Comparison of ENCODE assay signal across 24 mouse cellular contexts in genomic region chr10:80790761-80791404, GRCm38 (mm10). TPM values are rescaled to one million over a fixed set of nuclear protein-coding genes. Genes with fewer than 3 reads are reported as not detected.
DNase-seq lines count a peak whose midpoint lies in the region; ATAC-seq and TF ChIP-seq lines count a peak whose summit lies in the region.
"Had no signal": no experiment of that assay in that cellular context is flagged by ENCODE, and none has a peak within 500 bp of the region (broad histone marks: within the 10 kb centered on the region; RNA-seq: fewer than 3 reads in every experiment).

No protein-coding gene starts in this region.

- TF ChIP-seq EP300 in heart, postnatal 0 days (IDR thresholded peaks at IDR 0.05; ENCODE audit: low read depth), result no peak

- H3K27me3 ChIP-seq in forebrain, embryonic 10.5 days (ENCODE audit: poor library complexity, severe bottlenecking), result no peaks in the 10 kb centered on the region
- no peaks in the 10 kb centered on the region for H3K27me3 ChIP-seq in forebrain, embryonic 14.5 days (replicated peaks; ENCODE audit: control insufficient read depth, insufficient read depth, low read length)
- no peaks in the 10 kb centered on the region for H3K27me3 ChIP-seq in heart, postnatal 0 days (ENCODE audit: control insufficient read depth, insufficient read depth, low read length)
- no peaks in the 10 kb centered on the region for H3K27me3 ChIP-seq in neural tube, embryonic 12.5 days (replicated peaks)
- H3K27me3 ChIP-seq: forebrain, embryonic 15.5 days; hindbrain, embryonic 13.5 days; kidney, embryonic 15.5 days; limb, embryonic 12.5 days; stomach, embryonic 15.5 days had no signal

- no peaks in the 10 kb centered on the region for H3K9me3 ChIP-seq in forebrain, embryonic 10.5 days
- no peaks in the 10 kb centered on the region for H3K9me3 ChIP-seq in forebrain, embryonic 14.5 days (replicated peaks; ENCODE audit: control insufficient read depth, low read length)
- H3K9me3 ChIP-seq in heart, postnatal 0 days (replicated peaks; ENCODE audit: control insufficient read depth, low read length), result no peaks in the 10 kb centered on the region
- H3K9me3 ChIP-seq in neural tube, embryonic 12.5 days, result no peaks in the 10 kb centered on the region
- H3K9me3 ChIP-seq: embryonic facial prominence, embryonic 10.5 days; forebrain, embryonic 15.5 days; hindbrain, embryonic 13.5 days; kidney, embryonic 15.5 days; limb, embryonic 12.5 days; stomach, embryonic 15.5 days had no signal

- peaks cover 99% of the 10 kb centered on the region for H3K36me3 ChIP-seq in forebrain, embryonic 10.5 days (replicated peaks)
- peaks cover 99% of the 10 kb centered on the region for H3K36me3 ChIP-seq in forebrain, embryonic 14.5 days (ENCODE audit: control insufficient read depth, insufficient read depth, low read length)
- H3K36me3 ChIP-seq in heart, postnatal 0 days (replicated peaks; ENCODE audit: control insufficient read depth, insufficient read depth, low read length), result peaks cover 91% of the 10 kb centered on the region
- peaks cover 97% of the 10 kb centered on the region for H3K36me3 ChIP-seq in neural tube, embryonic 12.5 days

- no peak overlapping the region for H3K4me2 ChIP-seq in forebrain, embryonic 14.5 days (ENCODE audit: low read length)
- no peak overlapping the region for H3K4me2 ChIP-seq in heart, postnatal 0 days (ENCODE audit: low read depth, low read length)
- H3K4me2 ChIP-seq in neural tube, embryonic 12.5 days (replicated peaks), result no peak overlapping the region
- H3K4me2 ChIP-seq: forebrain, embryonic 15.5 days; hindbrain, embryonic 13.5 days; kidney, embryonic 15.5 days; limb, embryonic 12.5 days; stomach, embryonic 15.5 days had no signal

- TF ChIP-seq CTCF in heart, postnatal 0 days (IDR thresholded peaks at IDR 0.05; ENCODE audit: low read depth), result no peak

- DNase-seq in forebrain, embryonic 10.5 days (ENCODE audit: extremely low spot score, low spot score), result no peak
- DNase-seq in forebrain, embryonic 14.5 days (ENCODE audit: low spot score), result no peak
- no peak for DNase-seq in heart, postnatal 0 days (ENCODE audit: low spot score)
- no peak for DNase-seq in heart, postnatal 14 days
- no peak for DNase-seq in neural tube, embryonic 10.5 days (ENCODE audit: extremely low spot score, low spot score)
- no peak for DNase-seq in lung, postnatal 25 days (ENCODE audit: low spot score)
- DNase-seq: gastrocnemius, postnatal 36 days; lung, adult 18-20 months; lung, postnatal 36 days; right cerebral cortex, postnatal 14 days; thymus, adult 2 months had no signal

- 89% methylated on average over 19 of the region's 19 CpGs for WGBS in forebrain, embryonic 10.5 days
- 93% methylated on average over 19 of the region's 19 CpGs for WGBS in forebrain, embryonic 14.5 days
- WGBS in heart, postnatal 0 days, result 73% methylated on average over 19 of the region's 19 CpGs
- WGBS in neural tube, embryonic 12.5 days, result 91% methylated on average over 19 of the region's 19 CpGs

- 0 out of 2 replicates have a peak overlapping the region, but pooled peaks have one; percentile 11 for H3K4me3 ChIP-seq in forebrain, embryonic 10.5 days
- no peak overlapping the region for H3K4me3 ChIP-seq in forebrain, embryonic 14.5 days (ENCODE audit: low read depth, low read length)
- H3K4me3 ChIP-seq in heart, postnatal 0 days (ENCODE audit: low read depth, low read length), result no peak overlapping the region
- no peak overlapping the region for H3K4me3 ChIP-seq in neural tube, embryonic 12.5 days
- H3K4me3 ChIP-seq: embryonic facial prominence, embryonic 10.5 days; forebrain, embryonic 15.5 days; hindbrain, embryonic 13.5 days; kidney, embryonic 15.5 days; limb, embryonic 12.5 days; stomach, embryonic 15.5 days had no signal

- no peak overlapping the region for H3K9ac ChIP-seq in forebrain, embryonic 14.5 days (ENCODE audit: low read length)
- H3K9ac ChIP-seq in heart, postnatal 0 days (replicated peaks; ENCODE audit: low read depth, low read length), result no peak overlapping the region; the same call in 1 of the 2 replicates
- 0 out of 2 replicates have a peak overlapping the region, but pooled peaks have one; percentile 3 for H3K9ac ChIP-seq in neural tube, embryonic 12.5 days
- H3K9ac ChIP-seq: forebrain, embryonic 15.5 days; hindbrain, embryonic 13.5 days; kidney, embryonic 15.5 days; stomach, embryonic 15.5 days had no signal

- intact Hi-C loops in heart, postnatal 14 days (cut with DNase I), result no loop called here

- no peak for ATAC-seq in forebrain, embryonic 14.5 days
- no peak for ATAC-seq in heart, postnatal 0 days (ENCODE audit: insufficient read depth, low read depth)
- no peak for ATAC-seq in neural tube, embryonic 12.5 days (ENCODE audit: low FRiP score, low read depth)
- ATAC-seq: CD4-positive, CD25-positive, alpha-beta regulatory T cell, adult 4 months; forebrain, embryonic 15.5 days had no signal

- peaks cover 5% of the 10 kb centered on the region for H3K4me1 ChIP-seq in forebrain, embryonic 10.5 days
- no peaks in the 10 kb centered on the region for H3K4me1 ChIP-seq in forebrain, embryonic 14.5 days (ENCODE audit: control insufficient read depth, insufficient read depth, low read length)
- H3K4me1 ChIP-seq in heart, postnatal 0 days (ENCODE audit: control insufficient read depth, insufficient read depth), result peaks cover 13% of the 10 kb centered on the region
- H3K4me1 ChIP-seq in neural tube, embryonic 12.5 days, result peaks cover 3% of the 10 kb centered on the region
- H3K4me1 ChIP-seq: limb, embryonic 12.5 days had no signal

- 0 out of 2 replicates have a peak overlapping the region, but pooled peaks have one; percentile 6 for H3K27ac ChIP-seq in forebrain, embryonic 10.5 days
- H3K27ac ChIP-seq in forebrain, embryonic 14.5 days (ENCODE audit: low read depth, low read length), result no peak overlapping the region
- H3K27ac ChIP-seq in heart, postnatal 0 days (ENCODE audit: low read depth), result peak overlapping the region; percentile 4; the same call in 1 of the 2 replicates
- H3K27ac ChIP-seq in neural tube, embryonic 12.5 days, result no peak overlapping the region
- H3K27ac ChIP-seq: embryonic facial prominence, embryonic 10.5 days; forebrain, embryonic 15.5 days; hindbrain, embryonic 13.5 days had no signal

RNA-seq across cellular contexts. Expression of gene Sf3a2, which starts 7.1 kb away (rescaled TPM):
- 110 and 118 TPM in 2 replicates for polyA plus RNA-seq in forebrain, embryonic 10.5 days (2016; fragmentation: Nextera tagmentation; extraction: Ambion mirVana)
- polyA plus RNA-seq in forebrain, embryonic 14.5 days (2014; fragmentation: Nextera tagmentation; extraction: Ambion mirVana), result 66.6 and 71.7 TPM in 2 replicates
- total RNA-seq in heart, postnatal 0 days (2014; rRNA removed; ENCODE audit: low replicate concordance), result 8.8 and 12.7 TPM in 2 replicates
- 25.2 and 26.0 TPM in 2 replicates for polyA plus RNA-seq in heart, postnatal 0 days (2015; fragmentation: Nextera tagmentation; extraction: Ambion mirVana)
- 10 to 100 TPM; 27.0 to 31.6 TPM for total RNA-seq in heart, postnatal 14 days (2021)
- 66.8 and 72.4 TPM in 2 replicates for polyA plus RNA-seq in neural tube, embryonic 12.5 days (2016; fragmentation: Nextera tagmentation; extraction: Ambion mirVana)

RNA-seq across cellular contexts. Expression of gene Plekhj1, which starts 7.5 kb away (rescaled TPM):
- polyA plus RNA-seq in forebrain, embryonic 10.5 days (2016; fragmentation: Nextera tagmentation; extraction: Ambion mirVana), result 196 and 197 TPM in 2 replicates
- polyA plus RNA-seq in forebrain, embryonic 14.5 days (2014; fragmentation: Nextera tagmentation; extraction: Ambion mirVana), result 140 and 143 TPM in 2 replicates
- 29.3 and 50.6 TPM in 2 replicates for total RNA-seq in heart, postnatal 0 days (2014; rRNA removed; ENCODE audit: low replicate concordance)
- 41.8 and 44.4 TPM in 2 replicates for polyA plus RNA-seq in heart, postnatal 0 days (2015; fragmentation: Nextera tagmentation; extraction: Ambion mirVana)
- total RNA-seq in heart, postnatal 14 days (2021), result 10 to 100 TPM; 35.7 to 36.3 TPM
- polyA plus RNA-seq in neural tube, embryonic 12.5 days (2016; fragmentation: Nextera tagmentation; extraction: Ambion mirVana), result 155 TPM in 2 replicates

RNA-seq across cellular contexts. Expression of gene Amh, which starts 14.2 kb away (rescaled TPM):
- polyA plus RNA-seq in forebrain, embryonic 10.5 days (2016; fragmentation: Nextera tagmentation; extraction: Ambion mirVana), result 0.09 TPM in 2 replicates
- polyA plus RNA-seq in forebrain, embryonic 14.5 days (2014; fragmentation: Nextera tagmentation; extraction: Ambion mirVana), result 0.10 TPM in 1 of 2 replicates, not detected in the other
- total RNA-seq in heart, postnatal 0 days (2014; rRNA removed; ENCODE audit: low replicate concordance), result 4.0 TPM in 1 of 2 replicates, not detected in the other
- polyA plus RNA-seq in heart, postnatal 0 days (2015; fragmentation: Nextera tagmentation; extraction: Ambion mirVana), result 0.18 and 0.22 TPM in 2 replicates
- total RNA-seq in heart, postnatal 14 days (2021), result under 1 TPM; 0.56 to 0.65 TPM
- polyA plus RNA-seq in neural tube, embryonic 12.5 days (2016; fragmentation: Nextera tagmentation; extraction: Ambion mirVana), result not detected in 2 replicates
- total RNA-seq: monocyte, adult 5-6 weeks had no signal
- polyA plus RNA-seq: CD4-positive, CD25-positive, alpha-beta regulatory T cell, adult 4 months; intestine, embryonic 14.5 days; kidney, embryonic 15.5 days; limb, embryonic 12.5 days; stomach, embryonic 15.5 days had no signal

RNA-seq across cellular contexts. Expression of gene Jsrp1, which starts 22.4 kb away (rescaled TPM):
- polyA plus RNA-seq in forebrain, embryonic 10.5 days (2016; fragmentation: Nextera tagmentation; extraction: Ambion mirVana), result 0.40 and 0.65 TPM in 2 replicates
- polyA plus RNA-seq in forebrain, embryonic 14.5 days (2014; fragmentation: Nextera tagmentation; extraction: Ambion mirVana), result 0.30 and 0.31 TPM in 2 replicates
- 2.2 TPM in 1 of 2 replicates, not detected in the other for total RNA-seq in heart, postnatal 0 days (2014; rRNA removed; ENCODE audit: low replicate concordance)
- polyA plus RNA-seq in heart, postnatal 0 days (2015; fragmentation: Nextera tagmentation; extraction: Ambion mirVana), result 2.3 and 2.7 TPM in 2 replicates
- total RNA-seq in heart, postnatal 14 days (2021), result not detected
- 1.4 and 1.6 TPM in 2 replicates for polyA plus RNA-seq in neural tube, embryonic 12.5 days (2016; fragmentation: Nextera tagmentation; extraction: Ambion mirVana)
- total RNA-seq: MEL; monocyte, adult 5-6 weeks had no signal
- polyA plus RNA-seq: CD4-positive, CD25-positive, alpha-beta regulatory T cell, adult 4 months; large intestine, adult 2 months; spleen, adult 2 months; thymus, adult 2 months had no signal

RNA-seq across cellular contexts. Expression of gene Oaz1, which starts 35.6 kb away (rescaled TPM):
- polyA plus RNA-seq in forebrain, embryonic 10.5 days (2016; fragmentation: Nextera tagmentation; extraction: Ambion mirVana), result 2,273 and 2,281 TPM in 2 replicates
- 1,568 and 1,701 TPM in 2 replicates for polyA plus RNA-seq in forebrain, embryonic 14.5 days (2014; fragmentation: Nextera tagmentation; extraction: Ambion mirVana)
- total RNA-seq in heart, postnatal 0 days (2014; rRNA removed; ENCODE audit: low replicate concordance), result 2,373 and 2,460 TPM in 2 replicates
- 1,975 and 1,990 TPM in 2 replicates for polyA plus RNA-seq in heart, postnatal 0 days (2015; fragmentation: Nextera tagmentation; extraction: Ambion mirVana)
- total RNA-seq in heart, postnatal 14 days (2021), result 100 to 1,000 TPM; 893 to 962 TPM
- polyA plus RNA-seq in neural tube, embryonic 12.5 days (2016; fragmentation: Nextera tagmentation; extraction: Ambion mirVana), result 1,342 and 1,429 TPM in 2 replicates

Comparison
In these comparisons a context has a peak if more than half of its experiments do, and no peak if none do; other contexts are left out.
1. H3K27ac ChIP-seq: peak in forebrain, embryonic 10.5 days (single experiment) and heart, postnatal 0 days (single experiment); none in forebrain, embryonic 14.5 days (single experiment) and neural tube, embryonic 12.5 days (single experiment).